Mouse (Mus musculus) brain, embryonic 14.5 days (tissue): ENCODE measurements at regions not wholly inside any gene's neighbourhood (a gene's known extent, or its start where the extent isn't known, plus 50 kb on each side); places are given as distances from the start of the nearest gene placed in this dataset.

ENCODE experiments used
- CTCF ChIP-seq: fragments of 200-500 bp; IDR thresholded peaks from 2 replicates; pipeline ENCODE4 v1.5.1; 2012; ENCODE audit warnings: inconsistent platforms, mild to moderate bottlenecking, moderate library complexity, borderline replicate concordance; ENCODE audit not compliant: insufficient read depth, insufficient read length; ENCODE audit errors: extremely low read depth
- POLR2A ChIP-seq: fragments of 200-500 bp; IDR thresholded peaks from 2 replicates; pipeline ENCODE4 v1.6.1; 2012; ENCODE audit warnings: mild to moderate bottlenecking, inconsistent platforms, borderline replicate concordance; ENCODE audit not compliant: poor library complexity, insufficient read depth, insufficient read length, severe bottlenecking; ENCODE audit errors: extremely low read depth

- TF ChIP-seq CTCF, result no peak
- no peak for TF ChIP-seq POLR2A
Observed at GRCm38 (mm10) chr3:43339101-43339500, 1596.7 kb downstream of the D3Ertd751e start.
